ENCODE assay signal across 8 mouse cellular contexts in the genomic region with DNA sequence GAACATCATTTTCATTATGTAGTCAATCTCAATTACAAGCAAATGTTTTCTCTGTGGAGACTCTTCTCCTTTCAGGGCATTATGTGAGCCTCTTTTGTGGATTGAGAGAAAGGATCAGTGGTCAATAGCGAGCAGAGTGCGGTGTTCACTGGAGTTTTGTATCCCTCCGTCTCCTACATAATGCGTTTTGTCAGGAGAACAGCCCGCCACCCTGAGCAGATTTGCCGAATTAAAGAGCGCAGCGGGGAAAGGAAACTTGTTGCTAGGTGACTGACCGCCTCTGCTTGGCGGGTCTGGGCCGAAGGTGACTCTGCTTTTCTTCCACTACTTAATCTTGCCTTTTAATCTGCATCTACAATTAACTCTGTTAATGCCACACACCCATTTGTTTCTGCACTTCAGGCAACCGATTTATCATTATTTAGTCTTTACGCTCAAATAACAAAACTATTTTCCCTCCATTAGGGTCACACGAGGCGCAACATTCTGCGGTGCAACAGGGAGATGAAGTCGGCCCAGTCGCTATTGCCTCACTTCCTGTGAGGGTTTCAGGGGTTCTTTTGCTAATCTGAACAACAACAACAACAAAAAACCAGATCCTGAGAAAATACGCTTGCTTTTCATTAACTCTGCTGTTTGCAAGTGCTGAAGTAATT.
A peak's percentile ranks its signal among the peaks of the same experiment; 100 is the strongest.
DNase-seq lines count a peak whose midpoint lies in the region; ATAC-seq and TF ChIP-seq lines count a peak whose summit lies in the region.
"Had no signal": no experiment of that assay in that cellular context is flagged by ENCODE, and none has a peak within 500 bp of the region (broad histone marks: within the 10 kb centered on the region; RNA-seq: fewer than 3 reads in every experiment).

No protein-coding gene starts in this region.

- H3K4me1 ChIP-seq in stomach, embryonic 14.5 days (ENCODE audit: control insufficient read depth, insufficient read depth, low read length) = no peaks in the 10 kb centered on the region
- H3K4me1 ChIP-seq in stomach, postnatal 0 days (replicated peaks; ENCODE audit: control insufficient read depth, insufficient read depth) = no peaks in the 10 kb centered on the region
- H3K4me1 ChIP-seq in forebrain, postnatal 0 days (ENCODE audit: insufficient read depth) = no peaks in the 10 kb centered on the region
- no peaks in the 10 kb centered on the region for H3K4me1 ChIP-seq in liver, embryonic 14.5 days (replicated peaks; ENCODE audit: control insufficient read depth in 2 of 2, insufficient read depth in 2 of 2, low read length in 1 of 2)

- no peak for DNase-seq in stomach, postnatal 0 days (ENCODE audit: low spot score)
- DNase-seq in forebrain, postnatal 0 days = no peak
- DNase-seq in liver, embryonic 14.5 days (ENCODE audit: low read depth in 3 of 3, low spot score in 3 of 3) = no peak
- DNase-seq in natural killer cell, adult 2 months (ENCODE audit: low spot score in 2 of 2) = no peak
- no peak for DNase-seq in urinary bladder, adult 18-20 months (ENCODE audit: low spot score in 2 of 2)
- no peak for DNase-seq in right cerebral cortex, postnatal 14 days
- DNase-seq: gastrocnemius, postnatal 25 days had no signal

- ATAC-seq in stomach, embryonic 14.5 days (ENCODE audit: insufficient number of reproducible peaks, insufficient read depth, low FRiP score, low read depth) = no peak
- no peak for ATAC-seq in stomach, postnatal 0 days (ENCODE audit: low FRiP score, low TSS enrichment)
- no peak for ATAC-seq in forebrain, postnatal 0 days
- ATAC-seq in liver, embryonic 14.5 days (ENCODE audit: insufficient read depth) = no peak

- peaks cover 18% of the 10 kb centered on the region for H3K27me3 ChIP-seq in stomach, embryonic 14.5 days (ENCODE audit: control insufficient read depth, insufficient read depth, low read length)
- 0 out of 2 replicates have a peak, but pooled peaks cover 3% of the 10 kb centered on the region for H3K27me3 ChIP-seq in stomach, postnatal 0 days (ENCODE audit: control insufficient read depth, insufficient read depth, low read length)
- peaks cover 73% of the 10 kb centered on the region for H3K27me3 ChIP-seq in forebrain, postnatal 0 days (ENCODE audit: insufficient read depth, low read length)
- H3K27me3 ChIP-seq in liver, embryonic 14.5 days (ENCODE audit: control insufficient read depth, insufficient read depth, low read length) = peaks cover 27% of the 10 kb centered on the region

- no peak overlapping the region for H3K27ac ChIP-seq in stomach, embryonic 14.5 days (ENCODE audit: low read length)
- H3K27ac ChIP-seq in stomach, postnatal 0 days (replicated peaks) = no peak overlapping the region
- no peak overlapping the region for H3K27ac ChIP-seq in forebrain, postnatal 0 days (ENCODE audit: low read depth, low read length)
- no peak overlapping the region for H3K27ac ChIP-seq in liver, embryonic 14.5 days

- no peak overlapping the region for H3K9ac ChIP-seq in stomach, embryonic 14.5 days (replicated peaks; ENCODE audit: low read depth, low read length)
- H3K9ac ChIP-seq in stomach, postnatal 0 days (ENCODE audit: low read length) = no peak overlapping the region
- no peak overlapping the region for H3K9ac ChIP-seq in forebrain, postnatal 0 days
- H3K9ac ChIP-seq in liver, embryonic 14.5 days (replicated peaks) = no peak overlapping the region

- no peak for TF ChIP-seq CTCF in stomach, postnatal 0 days (IDR thresholded peaks at IDR 0.05; ENCODE audit: low read depth)
- TF ChIP-seq CTCF in forebrain, postnatal 0 days (IDR thresholded peaks at IDR 0.05; ENCODE audit: low read depth) = no peak
- TF ChIP-seq CTCF in liver, embryonic 14.5 days (IDR thresholded peaks at IDR 0.05; ENCODE audit: low read depth) = no peak

- peak overlapping the region; percentile 14; the same call in 1 of the 2 replicates for H3K4me2 ChIP-seq in stomach, embryonic 14.5 days (replicated peaks; ENCODE audit: low read depth, low read length)
- H3K4me2 ChIP-seq in stomach, postnatal 0 days (replicated peaks; ENCODE audit: low read depth) = no peak overlapping the region
- H3K4me2 ChIP-seq in forebrain, postnatal 0 days (ENCODE audit: low read depth) = no peak overlapping the region
- H3K4me2 ChIP-seq in liver, embryonic 14.5 days (ENCODE audit: low read depth) = peak overlapping the region; percentile 13; the same call in 1 of the 2 replicates

- TF ChIP-seq EP300 in stomach, postnatal 0 days (optimal IDR thresholded peaks at IDR 0.05) = no peak
- TF ChIP-seq EP300 in liver, embryonic 14.5 days (IDR thresholded peaks at IDR 0.05; ENCODE audit: low read depth) = no peak

- H3K4me3 ChIP-seq in stomach, embryonic 14.5 days (ENCODE audit: low read depth, low read length) = no peak overlapping the region
- no peak overlapping the region for H3K4me3 ChIP-seq in stomach, postnatal 0 days (ENCODE audit: low read depth, low read length)
- peak overlapping the region; percentile 6; the same call in 1 of the 2 replicates for H3K4me3 ChIP-seq in forebrain, postnatal 0 days (ENCODE audit: low read depth, low read length)
- H3K4me3 ChIP-seq in liver, embryonic 14.5 days (ENCODE audit: insufficient read depth in 1 of 2, low read depth in 2 of 2, low read length in 2 of 2) = no peak overlapping the region

- WGBS in stomach, embryonic 14.5 days = 8% methylated on average over 19 of the region's 19 CpGs
- WGBS in stomach, postnatal 0 days = 10% methylated on average over 19 of the region's 19 CpGs
- WGBS in forebrain, postnatal 0 days = 1% methylated on average over 19 of the region's 19 CpGs
- 5% methylated on average over 19 of the region's 19 CpGs for WGBS in liver, embryonic 14.5 days (ENCODE audit: insufficient replicate concordance)

- no peaks in the 10 kb centered on the region for H3K36me3 ChIP-seq in stomach, embryonic 14.5 days (ENCODE audit: control insufficient read depth, insufficient read depth, low read length)
- no peaks in the 10 kb centered on the region for H3K36me3 ChIP-seq in stomach, postnatal 0 days (ENCODE audit: control insufficient read depth, insufficient read depth, low read length)
- no peaks in the 10 kb centered on the region for H3K36me3 ChIP-seq in forebrain, postnatal 0 days (ENCODE audit: insufficient read depth)
- H3K36me3 ChIP-seq in liver, embryonic 14.5 days (replicated peaks; ENCODE audit: control insufficient read depth, insufficient read depth, low read depth) = no peaks in the 10 kb centered on the region

- no peaks in the 10 kb centered on the region for H3K9me3 ChIP-seq in stomach, embryonic 14.5 days (ENCODE audit: control insufficient read depth, low read depth, low read length)
- H3K9me3 ChIP-seq in stomach, postnatal 0 days (ENCODE audit: control insufficient read depth, low read length) = no peaks in the 10 kb centered on the region
- H3K9me3 ChIP-seq in forebrain, postnatal 0 days (ENCODE audit: low read length) = peaks cover 6% of the 10 kb centered on the region; the same call in 1 of the 2 replicates
- H3K9me3 ChIP-seq in liver, embryonic 14.5 days (ENCODE audit: control insufficient read depth, low read length) = no peaks in the 10 kb centered on the region

Comparison
In these comparisons a context has a peak if more than half of its experiments do, and no peak if none do; other contexts are left out.
1. H3K4me2 ChIP-seq: peak in stomach, embryonic 14.5 days (single experiment) and liver, embryonic 14.5 days (single experiment); none in stomach, postnatal 0 days (single experiment) and forebrain, postnatal 0 days (single experiment).